Mouse (Mus musculus): ENCODE measurements around the gene D930020B18Rik.

DNA sequence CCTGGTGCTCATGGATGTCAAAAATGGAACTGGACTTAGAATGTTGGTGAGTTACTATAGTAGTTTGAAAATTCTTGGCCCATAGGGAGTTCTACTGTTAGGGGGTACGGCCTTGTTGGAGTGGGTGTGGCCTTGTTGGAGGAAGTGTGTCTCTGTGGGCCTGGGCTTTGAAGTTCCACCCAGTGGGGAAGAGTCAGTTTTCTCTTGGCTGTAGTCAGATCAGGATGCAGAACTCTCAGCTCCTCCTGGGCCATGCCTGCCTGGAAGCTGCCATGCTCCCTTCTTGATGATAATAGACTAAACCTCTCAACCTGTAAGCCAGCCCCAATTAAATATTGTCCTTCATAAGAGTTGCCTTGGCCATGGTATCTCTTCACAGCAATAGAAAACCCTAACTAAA is 7.2 kb upstream of the D930020B18Rik start:
- TF ChIP-seq CTCF (IDR thresholded peaks at IDR 0.05; ENCODE audit: low read depth) (no peak), EP300 (IDR thresholded peaks at IDR 0.05; ENCODE audit: low read depth) (no peak)

Data from heart, postnatal 0 days (tissue).